Mouse (Mus musculus): ENCODE measurements around the gene Apol7e.

Apol7e gene

DNA sequence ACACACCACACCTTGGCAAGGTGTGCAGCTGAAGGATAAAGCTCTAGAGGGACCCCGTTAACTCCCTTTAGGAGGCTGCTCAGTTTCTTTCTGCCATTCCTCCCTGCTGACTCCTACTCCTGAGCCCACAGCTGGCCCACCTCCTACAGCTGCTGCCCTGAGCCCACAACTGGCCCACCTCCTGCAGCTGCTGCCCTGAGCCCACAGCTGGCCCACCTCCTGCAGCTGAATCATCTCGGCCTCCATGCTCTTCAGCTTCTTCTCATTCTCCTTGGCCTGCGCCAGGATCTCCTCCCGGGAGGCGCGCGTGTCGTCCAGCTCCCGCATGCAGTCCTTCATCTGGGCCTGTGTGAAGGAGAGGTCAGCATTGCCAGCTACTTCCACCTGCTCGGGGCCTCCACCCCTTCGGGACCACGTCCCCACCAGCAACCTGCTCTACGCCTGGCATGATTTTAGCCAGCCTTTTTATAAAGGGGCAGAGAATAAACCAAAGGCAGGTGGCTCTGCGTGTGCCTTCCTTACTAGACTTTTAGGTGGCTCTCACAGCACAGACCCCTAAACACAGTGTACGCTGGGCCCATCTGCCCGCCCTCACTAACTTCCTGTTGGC lies 66.9 kb downstream of the Apol7e start:
- in situ Hi-C loops (cut with MboI; ENCODE audit: unreplicated experiment in 2 of 2) = loop anchor here in 1 of 2 experiments (25.0 kb wide), 1 partner anchor 397 kb away; the partner anchor contains the start of gene Ift27

DNA sequence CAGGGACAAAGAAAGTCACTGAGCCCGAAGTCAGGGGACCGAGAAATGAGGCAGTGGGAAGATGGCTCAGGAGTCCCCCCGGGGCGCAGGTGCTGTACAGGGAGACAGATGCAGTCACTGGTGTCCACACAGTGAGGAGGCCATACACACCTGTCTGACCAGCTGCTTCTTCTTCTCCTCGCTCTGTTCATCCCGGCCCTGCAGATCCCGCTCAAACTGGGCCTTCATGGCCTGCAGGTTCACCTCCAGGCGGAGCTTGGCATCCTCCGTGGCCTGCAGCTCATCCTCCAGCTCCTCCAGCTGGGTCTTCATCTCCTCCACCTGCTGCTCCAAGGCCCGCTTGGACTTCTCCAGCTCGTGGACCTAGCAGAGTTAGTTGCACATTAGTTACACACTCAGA lies 68.3 kb downstream of the Apol7e start:
- in situ Hi-C loops (cut with MboI; ENCODE audit: unreplicated experiment in 2 of 2) = loop anchor here in 1 of 2 experiments (25.0 kb wide), 1 partner anchor 395 kb away; the partner anchor contains the start of gene Ift27

Data from v-Abl transformed pro-B cells (cell line).